Mouse (Mus musculus) hindbrain, embryonic 12.5 days (tissue): ENCODE data around the gene Akt1s1. TPM values are rescaled to one million over a fixed set of nuclear protein-coding genes. Genes with fewer than 3 reads are reported as not detected.

ENCODE experiments used
- ATAC-seq: fragments of 200-750 bp; cut with Nextera tagmentation; 2 replicates; pipeline ENCODE4 v1.8.0; 2017; ENCODE audit warnings: moderate TSS enrichment; ENCODE audit not compliant: low FRiP score
- H3K27ac ChIP-seq: fragments of 300-500 bp; sonication (generic); 2 replicates; pipeline ENCODE4 v1.5.1; 2016; ENCODE audit warnings: mild to moderate bottlenecking
- H3K27me3 ChIP-seq: fragments of 300-500 bp; sonication (generic); 2 replicates; pipeline ENCODE4 v1.6.1; 2016; ENCODE audit warnings: mild to moderate bottlenecking
- H3K36me3 ChIP-seq: fragments of 300-500 bp; sonication (generic); 2 replicates; pipeline ENCODE4 v1.6.1; 2016; ENCODE audit warnings: mild to moderate bottlenecking
- H3K4me1 ChIP-seq: fragments of 300-500 bp; sonication (generic); 2 replicates; pipeline ENCODE4 v1.6.1; 2016
- H3K4me2 ChIP-seq: fragments of 300-500 bp; sonication (generic); replicated peaks from 2 replicates; pipeline ENCODE4 v1.6.1; 2016; ENCODE audit warnings: mild to moderate bottlenecking
- H3K4me3 ChIP-seq: fragments of 300-500 bp; sonication (generic); 2 replicates; pipeline ENCODE4 v1.5.1; 2016; ENCODE audit warnings: mild to moderate bottlenecking
- H3K9ac ChIP-seq: fragments of 300-500 bp; sonication (generic); 2 replicates; pipeline ENCODE4 v1.6.1; 2016; ENCODE audit warnings: mild to moderate bottlenecking, moderate library complexity
- H3K9me3 ChIP-seq: fragments of 300-500 bp; sonication (generic); replicated peaks from 2 replicates; pipeline ENCODE4 v1.6.1; 2016; ENCODE audit warnings: mild to moderate bottlenecking
- WGBS: fragments of 180-500 bp; shearing (Covaris S2); methylation state at CpG from one replicate; pipeline ENCODE4 v1.1.7; 2016; 5-methylcytosine and 5-hydroxymethylcytosine counted together
- polyA plus RNA-seq: library from polyadenylated mRNA; unstranded; fragments of >200 nt; fragmentation: Nextera tagmentation; extraction: Ambion mirVana; gene quantifications from 2 replicates; pipeline ENCODE4 v1.2.1, GENCODE M21; 2016

Gene Akt1s1
- polyA plus RNA-seq, 1 experiment from 2014 or later, result 99.3 TPM

- H3K36me3 ChIP-seq, result peaks cover 21% of the 10 kb centered on the region
- peaks cover 29% of the 10 kb centered on the region for H3K27me3 ChIP-seq
- ATAC-seq, result no peak
- H3K9ac ChIP-seq, result no peak overlapping the region
- H3K4me1 ChIP-seq, result peaks cover 14% of the 10 kb centered on the region
- no peak overlapping the region for H3K27ac ChIP-seq
- WGBS, result 88% methylated on average over 1 of the region's 1 CpGs
- H3K4me2 ChIP-seq, result no peak overlapping the region
- H3K9me3 ChIP-seq, result no peaks in the 10 kb centered on the region
- H3K4me3 ChIP-seq, result no peak overlapping the region
These were observed 13.3 kb upstream of the Akt1s1 start for GRCm38 (mm10) chr7:44835373-44836015.

- H3K9ac ChIP-seq, result no peak overlapping the region
- no peaks in the 10 kb centered on the region for H3K9me3 ChIP-seq
- no peak for ATAC-seq
- H3K27ac ChIP-seq, result no peak overlapping the region
- peaks cover 34% of the 10 kb centered on the region for H3K27me3 ChIP-seq
- H3K4me1 ChIP-seq, result peaks cover 16% of the 10 kb centered on the region
- peaks cover 21% of the 10 kb centered on the region for H3K36me3 ChIP-seq
- 47% methylated on average over 3 of the region's 3 CpGs for WGBS
- H3K4me2 ChIP-seq, result no peak overlapping the region
- no peak overlapping the region for H3K4me3 ChIP-seq
These were observed 12.8 kb upstream of the Akt1s1 start for GRCm38 (mm10) chr7:44836016-44836404.

- Histone ChIP-seq H3K4me3 (no peak overlapping the region), H3K4me1 (peaks cover 16% of the 10 kb centered on the region), H3K9ac (no peak overlapping the region), H3K9me3 (no peaks in the 10 kb centered on the region), H3K27ac (no peak overlapping the region), H3K4me2 (no peak overlapping the region), H3K27me3 (peaks cover 39% of the 10 kb centered on the region), H3K36me3 (peaks cover 21% of the 10 kb centered on the region)
- no peak for ATAC-seq
- 83% methylated on average over 9 of the region's 9 CpGs for WGBS
These were observed 12.3 kb upstream of the Akt1s1 start for GRCm38 (mm10) chr7:44836423-44837053.

- WGBS, result 85% methylated on average over 6 of the region's 6 CpGs
- H3K27me3 ChIP-seq, result peaks cover 46% of the 10 kb centered on the region
- no peaks in the 10 kb centered on the region for H3K9me3 ChIP-seq
- H3K4me3 ChIP-seq, result no peak overlapping the region
- H3K27ac ChIP-seq, result no peak overlapping the region
- ATAC-seq, result no peak
- H3K4me2 ChIP-seq, result no peak overlapping the region
- H3K4me1 ChIP-seq, result peaks cover 16% of the 10 kb centered on the region
- H3K36me3 ChIP-seq, result peaks cover 29% of the 10 kb centered on the region
- no peak overlapping the region for H3K9ac ChIP-seq
These were observed 10.7 kb upstream of the Akt1s1 start for GRCm38 (mm10) chr7:44838073-44838472.

- H3K4me1 ChIP-seq, result peaks cover 16% of the 10 kb centered on the region
- 30% methylated on average over 11 of the region's 11 CpGs for WGBS
- H3K9me3 ChIP-seq, result no peaks in the 10 kb centered on the region
- H3K4me2 ChIP-seq, result peak overlapping the region; percentile 51
- H3K27ac ChIP-seq, result peak overlapping the region; percentile 4; the same call in 1 of the 2 replicates
- no peak for ATAC-seq
- H3K4me3 ChIP-seq, result peak overlapping the region; percentile 28
- H3K36me3 ChIP-seq, result peaks cover 39% of the 10 kb centered on the region
- H3K27me3 ChIP-seq, result peaks cover 46% of the 10 kb centered on the region
- peak overlapping the region; percentile 49 for H3K9ac ChIP-seq
These were observed 9.7 kb upstream of the Akt1s1 start for GRCm38 (mm10) chr7:44839171-44839490.

GRCm38 (mm10) chr7:44839491-44840191 is 9.2 kb upstream of the Akt1s1 start:
- no peak overlapping the region for H3K27ac ChIP-seq
- WGBS, result under 1% methylated on average over 58 of the region's 58 CpGs
- H3K9me3 ChIP-seq, result no peaks in the 10 kb centered on the region

GRCm38 (mm10) chr7:44840426-44840825 is 8.4 kb upstream of the Akt1s1 start:
- ATAC-seq, result no peak
- Histone ChIP-seq H3K4me2 (peak overlapping the region; percentile 51), H3K9me3 (no peaks in the 10 kb centered on the region), H3K36me3 (peaks cover 52% of the 10 kb centered on the region), H3K4me1 (peaks cover 16% of the 10 kb centered on the region), H3K27ac (no peak overlapping the region), H3K27me3 (peaks cover 46% of the 10 kb centered on the region), H3K9ac (peak overlapping the region; percentile 49; the same call in 1 of the 2 replicates), H3K4me3 (peak overlapping the region; percentile 28; the same call in 1 of the 2 replicates)
- 61% methylated on average over 14 of the region's 14 CpGs for WGBS

More at GRCm38 (mm10) chr7:44839491-44840191, 9.2 kb upstream of the Akt1s1 start:
- H3K36me3 ChIP-seq, result peaks cover 44% of the 10 kb centered on the region
- H3K9ac ChIP-seq, result peak overlapping the region; percentile 49
- H3K4me2 ChIP-seq, result peak overlapping the region; percentile 51
- peaks cover 16% of the 10 kb centered on the region for H3K4me1 ChIP-seq
- H3K4me3 ChIP-seq, result peak overlapping the region; percentile 28
- peak; percentile 61 for ATAC-seq
- H3K27me3 ChIP-seq, result peaks cover 46% of the 10 kb centered on the region

- no peak overlapping the region for H3K9ac ChIP-seq
These were observed 6.8 kb upstream of the Akt1s1 start for GRCm38 (mm10) chr7:44841825-44842463.

GRCm38 (mm10) chr7:44845006-44845405 is 3.8 kb upstream of the Akt1s1 start:
- ATAC-seq, result no peak
- H3K36me3 ChIP-seq, result peaks cover 65% of the 10 kb centered on the region
- no peak overlapping the region for H3K27ac ChIP-seq
- H3K4me2 ChIP-seq, result no peak overlapping the region
- H3K4me1 ChIP-seq, result peaks cover 16% of the 10 kb centered on the region
- no peaks in the 10 kb centered on the region for H3K9me3 ChIP-seq
- 92% methylated on average over 10 of the region's 10 CpGs for WGBS
- peaks cover 22% of the 10 kb centered on the region for H3K27me3 ChIP-seq
- H3K9ac ChIP-seq, result no peak overlapping the region
- H3K4me3 ChIP-seq, result no peak overlapping the region

More at GRCm38 (mm10) chr7:44841825-44842463, 6.8 kb upstream of the Akt1s1 start:
- Histone ChIP-seq H3K27me3 (peaks cover 46% of the 10 kb centered on the region), H3K27ac (no peak overlapping the region), H3K4me1 (peaks cover 16% of the 10 kb centered on the region), H3K36me3 (peaks cover 65% of the 10 kb centered on the region), H3K9me3 (no peaks in the 10 kb centered on the region), H3K4me2 (no peak overlapping the region), H3K4me3 (no peak overlapping the region)
- 90% methylated on average over 8 of the region's 8 CpGs for WGBS
- no peak for ATAC-seq

GRCm38 (mm10) chr7:44846804-44847203 is 2.0 kb upstream of the Akt1s1 start:
- 89% methylated on average over 7 of the region's 7 CpGs for WGBS
- ATAC-seq, result no peak
- Histone ChIP-seq H3K4me1 (peaks cover 21% of the 10 kb centered on the region), H3K4me3 (no peak overlapping the region), H3K9me3 (no peaks in the 10 kb centered on the region), H3K27me3 (peaks cover 4% of the 10 kb centered on the region; the same call in 1 of the 2 replicates), H3K4me2 (no peak overlapping the region), H3K27ac (no peak overlapping the region), H3K9ac (peak overlapping the region; percentile 35; the same call in 1 of the 2 replicates), H3K36me3 (peaks cover 49% of the 10 kb centered on the region)

- H3K27ac ChIP-seq, result no peak overlapping the region
- peak overlapping the region; percentile 70 for H3K4me3 ChIP-seq
- peak overlapping the region; percentile 59 for H3K9ac ChIP-seq
- H3K27me3 ChIP-seq, result no peaks in the 10 kb centered on the region
- H3K4me1 ChIP-seq, result peaks cover 25% of the 10 kb centered on the region
- WGBS, result 81% methylated on average over 5 of the region's 5 CpGs
- ATAC-seq, result no peak
- H3K9me3 ChIP-seq, result no peaks in the 10 kb centered on the region
- peaks cover 43% of the 10 kb centered on the region for H3K36me3 ChIP-seq
- H3K4me2 ChIP-seq, result peak overlapping the region; percentile 78
These were observed 1.0 kb upstream of the Akt1s1 start for GRCm38 (mm10) chr7:44847772-44848171.
